8 mouse cellular contexts compared by ENCODE assay signal in the genomic region with DNA sequence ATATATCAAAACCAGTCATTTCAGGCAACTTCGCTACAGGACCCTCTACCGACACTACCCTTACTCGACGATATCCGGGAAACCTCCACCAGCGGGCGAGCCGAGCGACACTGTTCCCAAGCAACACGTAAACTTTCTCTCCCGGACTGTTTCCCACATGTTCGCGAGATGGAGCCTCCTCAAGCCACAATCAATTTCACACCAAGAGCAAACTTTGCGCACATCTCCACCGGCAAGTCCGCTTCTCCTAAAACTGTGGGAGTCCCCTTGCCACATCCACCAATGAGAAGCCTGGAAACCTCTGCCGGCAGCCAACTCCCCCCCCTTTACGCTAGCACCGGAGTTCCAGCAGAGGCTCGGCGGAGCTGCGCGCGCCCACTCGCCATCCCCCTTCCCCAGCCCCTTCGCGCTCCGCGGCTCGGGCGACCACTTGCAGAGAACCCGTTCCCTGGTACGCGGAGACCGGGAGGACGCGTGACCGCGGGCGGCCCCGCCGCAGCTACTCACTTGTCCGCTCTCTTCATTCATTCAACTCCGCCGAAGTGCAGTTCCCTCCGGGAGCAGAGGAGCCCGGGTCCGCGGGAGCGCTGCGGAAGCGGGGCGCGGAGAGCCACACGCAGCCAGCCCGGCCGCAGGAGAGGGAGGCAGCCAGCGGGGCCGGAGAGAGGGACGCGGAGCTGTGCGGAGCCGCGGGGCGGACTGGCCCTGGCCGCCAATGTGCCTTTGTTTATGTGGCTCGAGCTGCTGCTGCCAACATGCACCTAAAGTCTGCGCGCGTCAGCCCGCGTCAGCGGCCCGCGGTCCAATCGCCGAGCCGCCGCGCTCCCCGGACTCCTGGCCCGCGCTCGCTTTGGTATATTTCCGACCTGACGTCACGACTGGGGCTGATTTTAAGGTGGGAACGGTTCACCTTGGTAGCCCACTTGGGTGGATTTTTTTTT. TPM values are rescaled to one million over a fixed set of nuclear protein-coding genes. Genes with fewer than 3 reads are reported as not detected.
DNase-seq lines count a peak whose midpoint lies in the region; ATAC-seq and TF ChIP-seq lines count a peak whose summit lies in the region.

No protein-coding gene starts in this region.

- in situ Hi-C loops in ES-E14 (cut with MboI; ENCODE audit: low sequenced_read_pairs in 2 of 2, unreplicated experiment in 2 of 2), result no loop called here

- no peak for DNase-seq in ES-E14 (ENCODE audit: low read depth, low spot score)
- peak; percentile 87 for DNase-seq in cerebellum, adult 11-12 months
- DNase-seq in frontal cortex, adult 2 months (ENCODE audit: extremely low spot score in 1 of 2, low spot score in 1 of 2), result peak; percentile 42 to 77
- peak; percentile 81 for DNase-seq in hindbrain, embryonic 11.5 days (ENCODE audit: low spot score)
- peak; percentile 67 to 83 for DNase-seq in layer of hippocampus, postnatal 25 days (ENCODE audit: extremely low spot score in 1 of 2, low spot score in 1 of 2)
- peak; percentile 80 for DNase-seq in lung, postnatal 14 days
- peak; percentile 83 for DNase-seq in retina, postnatal 1 day
- peak; percentile 70 for DNase-seq in urinary bladder, adult 2 months (ENCODE audit: low spot score)

- peaks cover 56% of the 10 kb centered on the region for H3K27me3 ChIP-seq in hindbrain, embryonic 11.5 days (ENCODE audit: control insufficient read depth, insufficient read depth, low read length)

- no peak overlapping the region for H3K27ac ChIP-seq in ES-E14 (ENCODE audit: insufficient read depth, low read depth, low read length, poor library complexity, severe bottlenecking)
- no peak overlapping the region for H3K27ac ChIP-seq in hindbrain, embryonic 11.5 days (ENCODE audit: low read depth, low read length)

- whole genome bisulfite sequencing in hindbrain, embryonic 11.5 days, result under 1% methylated on average over 81 of the region's 88 CpGs

- H3K36me3 ChIP-seq in ES-E14 (ENCODE audit: control insufficient read depth, insufficient read depth, low read length, poor library complexity, severe bottlenecking), result no peaks in the 10 kb centered on the region
- no peaks in the 10 kb centered on the region for H3K36me3 ChIP-seq in hindbrain, embryonic 11.5 days (ENCODE audit: control insufficient read depth, insufficient read depth, low read length)

- peaks cover 0 to 5% of the 10 kb centered on the region in 2 experiments; a peak in 2 of 4 replicates for H3K4me1 ChIP-seq in ES-E14 (ENCODE audit: control insufficient read depth in 2 of 2, insufficient read depth in 2 of 2, low read length in 2 of 2, poor library complexity in 1 of 2)
- H3K4me1 ChIP-seq in hindbrain, embryonic 11.5 days (replicated peaks; ENCODE audit: control insufficient read depth, insufficient read depth, low read length), result peaks cover 12% of the 10 kb centered on the region; the same call in 1 of the 2 replicates

- peak overlapping the region; percentile 73 for H3K4me3 ChIP-seq in ES-E14 (ENCODE audit: insufficient read depth in 1 of 2, low read depth in 1 of 2, low read length in 2 of 2, poor library complexity in 1 of 2, severe bottlenecking in 1 of 2)
- H3K4me3 ChIP-seq in hindbrain, embryonic 11.5 days (ENCODE audit: low read depth, low read length), result peak overlapping the region; percentile 73

- peak; percentile 83 for ATAC-seq in hindbrain, embryonic 11.5 days (ENCODE audit: low FRiP score)

- H3K4me2 ChIP-seq in hindbrain, embryonic 11.5 days (replicated peaks; ENCODE audit: low read depth, low read length), result peak overlapping the region; percentile 96

- H3K9ac ChIP-seq in ES-E14 (ENCODE audit: insufficient read depth, low read depth, low read length, poor library complexity, severe bottlenecking), result peak overlapping the region; percentile 34; the same call in 1 of the 2 replicates
- H3K9ac ChIP-seq in hindbrain, embryonic 11.5 days (ENCODE audit: low read depth, low read length), result peak overlapping the region; percentile 66

- H3K9me3 ChIP-seq in ES-E14 (ENCODE audit: control insufficient read depth, insufficient read depth, low read depth, low read length), result no peaks in the 10 kb centered on the region
- H3K9me3 ChIP-seq in hindbrain, embryonic 11.5 days (ENCODE audit: control insufficient read depth, low read length), result no peaks in the 10 kb centered on the region

TF ChIP-seq in ES-E14, 5 proteins besides CTCF, POLR2A, EP300 and RAD21:
- TF ChIP-seq MAFK (IDR thresholded peaks at IDR 0.05; ENCODE audit: insufficient read depth, low read depth, low read length) (no peak), ZNF384 (IDR thresholded peaks at IDR 0.05; ENCODE audit: low read depth, low read length) (no peak), HCFC1 (IDR thresholded peaks at IDR 0.05; ENCODE audit: borderline replicate concordance, insufficient read depth, low read length) (peak; percentile 45; the same call in 1 of the 2 replicates), ZC3H11A (IDR thresholded peaks at IDR 0.05; ENCODE audit: borderline replicate concordance, low read depth, low read length) (no peak)

RNA-seq across cellular contexts. Expression of a gene that starts 9.3 kb away (rescaled TPM):
- 0.45 and 0.48 TPM in 2 replicates for total RNA-seq in ES-E14 (2012; rRNA removed)
- 10.6 and 21.0 TPM in 2 replicates for polyA plus RNA-seq in frontal cortex, adult 2 months (2012; rRNA removed)
- 13.9 and 15.6 TPM in 2 replicates for polyA plus RNA-seq in hindbrain, embryonic 11.5 days (2014; fragmentation: Nextera tagmentation; extraction: Ambion mirVana)
- 10 to 100 TPM; 51.6 to 55.1 TPM for total RNA-seq in layer of hippocampus, postnatal 25 days (2021)
- 1.5 and 2.2 TPM in 2 replicates for polyA plus RNA-seq in urinary bladder, adult 2 months (2012; rRNA removed)
